Mouse (Mus musculus): ENCODE measurements at regions not wholly inside any gene's neighbourhood (a gene's known extent, or its start where the extent isn't known, plus 50 kb on each side); places are given as distances from the start of the nearest gene placed in this dataset.

GRCm38 (mm10) chr6:148615931-148616330 is 171.7 kb upstream of the Tmtc1 start:
- H3K27ac ChIP-seq (ENCODE audit: insufficient read depth, low read depth, low read length), result no peak overlapping the region
- H3K4me3 ChIP-seq (ENCODE audit: insufficient read depth, low read depth, low read length), result no peak overlapping the region
- 38% methylated on average over 4 of the region's 4 CpGs for WGBS
- no peaks in the 10 kb centered on the region for H3K36me3 ChIP-seq (ENCODE audit: control insufficient read depth, insufficient read depth, low read length)
- DNase-seq, result no peak
- no peaks in the 10 kb centered on the region for H3K4me1 ChIP-seq (ENCODE audit: control insufficient read depth, insufficient read depth, low read length)
- no peaks in the 10 kb centered on the region for H3K27me3 ChIP-seq (replicated peaks; ENCODE audit: control insufficient read depth, insufficient read depth, low read length)
- TF ChIP-seq POLR2A (IDR thresholded peaks at IDR 0.05; ENCODE audit: low read depth, low read length) (no peak), CTCF (conservative IDR thresholded peaks at IDR 0.05; ENCODE audit: insufficient read depth, insufficient read length, low read depth, low read length) (no peak)

GRCm38 (mm10) chr6:148615442-148615841 is 171.3 kb upstream of the Tmtc1 start:
- TF ChIP-seq POLR2A (IDR thresholded peaks at IDR 0.05; ENCODE audit: low read depth, low read length) (no peak), CTCF (conservative IDR thresholded peaks at IDR 0.05; ENCODE audit: insufficient read depth, insufficient read length, low read depth, low read length) (no peak)
- H3K4me3 ChIP-seq (ENCODE audit: insufficient read depth, low read depth, low read length), result no peak overlapping the region
- H3K27me3 ChIP-seq (replicated peaks; ENCODE audit: control insufficient read depth, insufficient read depth, low read length), result no peaks in the 10 kb centered on the region
- 39% methylated on average over 3 of the region's 3 CpGs for WGBS
- H3K4me1 ChIP-seq (ENCODE audit: control insufficient read depth, insufficient read depth, low read length), result no peaks in the 10 kb centered on the region
- DNase-seq, result no peak
- H3K27ac ChIP-seq (ENCODE audit: insufficient read depth, low read depth, low read length), result no peak overlapping the region
- no peaks in the 10 kb centered on the region for H3K36me3 ChIP-seq (ENCODE audit: control insufficient read depth, insufficient read depth, low read length)

- H3K36me3 ChIP-seq (ENCODE audit: control insufficient read depth, insufficient read depth, low read length), result no peaks in the 10 kb centered on the region
- no peak for TF ChIP-seq POLR2A (IDR thresholded peaks at IDR 0.05; ENCODE audit: low read depth, low read length)
- no peak for TF ChIP-seq CTCF (conservative IDR thresholded peaks at IDR 0.05; ENCODE audit: insufficient read depth, insufficient read length, low read depth, low read length)
- H3K4me1 ChIP-seq (ENCODE audit: control insufficient read depth, insufficient read depth, low read length), result no peaks in the 10 kb centered on the region
- no peak for DNase-seq
- no peak overlapping the region for H3K4me3 ChIP-seq (ENCODE audit: insufficient read depth, low read depth, low read length)
- H3K27ac ChIP-seq (ENCODE audit: insufficient read depth, low read depth, low read length), result no peak overlapping the region
- no peaks in the 10 kb centered on the region for H3K27me3 ChIP-seq (replicated peaks; ENCODE audit: control insufficient read depth, insufficient read depth, low read length)
- 85% methylated on average over 5 of the region's 5 CpGs for WGBS
Observed at GRCm38 (mm10) chr6:148608881-148609280, 164.7 kb upstream of the Tmtc1 start.

DNA sequence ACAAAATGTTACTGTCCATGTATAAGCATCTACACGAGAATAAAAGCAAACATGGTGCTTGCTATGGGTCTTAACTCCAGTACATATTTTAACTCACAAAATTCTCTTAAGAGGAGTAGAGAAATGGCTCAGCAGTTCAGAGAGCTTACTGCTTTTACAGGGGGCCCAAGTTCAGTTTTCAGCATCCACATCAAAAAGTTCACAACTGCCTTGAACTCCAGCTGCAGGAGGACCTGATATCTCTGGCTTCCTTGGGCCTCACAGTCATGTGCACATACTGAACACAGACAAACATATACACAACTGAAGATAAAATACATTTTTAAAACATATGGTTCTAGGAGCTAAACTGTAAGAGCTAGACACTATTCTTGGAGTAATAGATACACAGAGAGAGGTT is 161.0 kb upstream of the Tmtc1 start:
- TF ChIP-seq CTCF (conservative IDR thresholded peaks at IDR 0.05; ENCODE audit: insufficient read depth, insufficient read length, low read depth, low read length) (no peak), POLR2A (IDR thresholded peaks at IDR 0.05; ENCODE audit: low read depth, low read length) (no peak)
- H3K27ac ChIP-seq (ENCODE audit: insufficient read depth, low read depth, low read length), result no peak overlapping the region
- H3K4me1 ChIP-seq (ENCODE audit: control insufficient read depth, insufficient read depth, low read length), result no peaks in the 10 kb centered on the region
- 87% methylated on average over 1 of the region's 1 CpGs for WGBS
- H3K27me3 ChIP-seq (replicated peaks; ENCODE audit: control insufficient read depth, insufficient read depth, low read length), result no peaks in the 10 kb centered on the region
- no peak overlapping the region for H3K4me3 ChIP-seq (ENCODE audit: insufficient read depth, low read depth, low read length)
- H3K36me3 ChIP-seq (ENCODE audit: control insufficient read depth, insufficient read depth, low read length), result no peaks in the 10 kb centered on the region
- no peak for DNase-seq

DNA sequence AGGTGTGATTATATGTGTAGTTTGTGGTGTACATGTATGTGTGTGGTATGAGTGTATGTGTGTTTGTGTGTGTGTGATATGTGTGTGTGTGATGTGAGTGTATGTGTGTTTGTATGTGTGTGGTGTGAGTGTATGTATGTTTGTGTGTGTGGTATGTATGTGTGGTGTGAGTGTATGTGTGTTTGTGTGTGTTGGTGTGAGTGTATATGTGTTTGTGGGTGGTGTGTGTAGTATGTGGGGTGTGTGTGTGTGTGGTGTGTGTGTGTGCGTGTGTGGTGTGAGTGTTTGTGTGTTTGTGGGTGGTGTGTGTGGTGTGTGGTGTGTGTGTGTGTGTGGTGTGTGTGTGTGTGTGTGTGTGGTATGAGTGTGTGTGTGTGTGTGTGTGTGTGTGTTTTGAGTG is 160.6 kb upstream of the Tmtc1 start:
- DNase-seq, result no peak
- Histone ChIP-seq H3K4me3 (ENCODE audit: insufficient read depth, low read depth, low read length) (no peak overlapping the region), H3K27ac (ENCODE audit: insufficient read depth, low read depth, low read length) (no peak overlapping the region), H3K4me1 (ENCODE audit: control insufficient read depth, insufficient read depth, low read length) (no peaks in the 10 kb centered on the region), H3K36me3 (ENCODE audit: control insufficient read depth, insufficient read depth, low read length) (no peaks in the 10 kb centered on the region), H3K27me3 (replicated peaks; ENCODE audit: control insufficient read depth, insufficient read depth, low read length) (no peaks in the 10 kb centered on the region)
- WGBS, result 0% methylated on average over 1 of the region's 1 CpGs
- TF ChIP-seq POLR2A (IDR thresholded peaks at IDR 0.05; ENCODE audit: low read depth, low read length) (no peak), CTCF (conservative IDR thresholded peaks at IDR 0.05; ENCODE audit: insufficient read depth, insufficient read length, low read depth, low read length) (no peak)

- DNase-seq, result no peak
- 85% methylated on average over 2 of the region's 2 CpGs for WGBS
- H3K36me3 ChIP-seq (ENCODE audit: control insufficient read depth, insufficient read depth, low read length), result no peaks in the 10 kb centered on the region
- H3K27ac ChIP-seq (ENCODE audit: insufficient read depth, low read depth, low read length), result no peak overlapping the region
- TF ChIP-seq POLR2A (IDR thresholded peaks at IDR 0.05; ENCODE audit: low read depth, low read length) (no peak), CTCF (conservative IDR thresholded peaks at IDR 0.05; ENCODE audit: insufficient read depth, insufficient read length, low read depth, low read length) (no peak)
- H3K4me1 ChIP-seq (ENCODE audit: control insufficient read depth, insufficient read depth, low read length), result no peaks in the 10 kb centered on the region
- H3K4me3 ChIP-seq (ENCODE audit: insufficient read depth, low read depth, low read length), result no peak overlapping the region
- H3K27me3 ChIP-seq (replicated peaks; ENCODE audit: control insufficient read depth, insufficient read depth, low read length), result no peaks in the 10 kb centered on the region
Observed at GRCm38 (mm10) chr6:148603878-148604277, 159.7 kb upstream of the Tmtc1 start.

DNA sequence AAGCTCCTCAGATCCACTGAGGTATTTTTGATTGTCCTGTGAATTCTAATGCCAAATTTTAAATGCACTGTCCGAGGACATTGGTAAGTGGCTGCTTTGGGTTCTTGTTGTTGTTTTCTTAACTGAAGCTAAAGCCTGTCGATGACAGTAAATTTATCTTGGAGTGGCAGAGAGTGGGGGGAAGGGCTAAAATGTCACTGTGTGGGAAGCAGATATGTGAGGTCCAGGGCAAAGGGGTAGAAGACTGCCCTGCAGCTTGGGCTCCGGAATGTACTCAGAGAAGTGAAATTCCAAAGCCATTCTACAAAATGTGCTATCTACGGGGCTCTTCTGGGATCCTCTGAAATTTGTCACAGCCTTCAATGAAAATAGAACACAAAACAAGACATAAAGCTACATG is 159.3 kb upstream of the Tmtc1 start:
- no peak overlapping the region for H3K27ac ChIP-seq (ENCODE audit: insufficient read depth, low read depth, low read length)
- 44% methylated on average over 4 of the region's 4 CpGs for WGBS
- H3K36me3 ChIP-seq (ENCODE audit: control insufficient read depth, insufficient read depth, low read length), result no peaks in the 10 kb centered on the region
- no peaks in the 10 kb centered on the region for H3K4me1 ChIP-seq (ENCODE audit: control insufficient read depth, insufficient read depth, low read length)
- no peaks in the 10 kb centered on the region for H3K27me3 ChIP-seq (replicated peaks; ENCODE audit: control insufficient read depth, insufficient read depth, low read length)
- no peak for DNase-seq
- H3K4me3 ChIP-seq (ENCODE audit: insufficient read depth, low read depth, low read length), result no peak overlapping the region
- TF ChIP-seq CTCF (conservative IDR thresholded peaks at IDR 0.05; ENCODE audit: insufficient read depth, insufficient read length, low read depth, low read length), result no peak
- no peak for TF ChIP-seq POLR2A (IDR thresholded peaks at IDR 0.05; ENCODE audit: low read depth, low read length)

DNA sequence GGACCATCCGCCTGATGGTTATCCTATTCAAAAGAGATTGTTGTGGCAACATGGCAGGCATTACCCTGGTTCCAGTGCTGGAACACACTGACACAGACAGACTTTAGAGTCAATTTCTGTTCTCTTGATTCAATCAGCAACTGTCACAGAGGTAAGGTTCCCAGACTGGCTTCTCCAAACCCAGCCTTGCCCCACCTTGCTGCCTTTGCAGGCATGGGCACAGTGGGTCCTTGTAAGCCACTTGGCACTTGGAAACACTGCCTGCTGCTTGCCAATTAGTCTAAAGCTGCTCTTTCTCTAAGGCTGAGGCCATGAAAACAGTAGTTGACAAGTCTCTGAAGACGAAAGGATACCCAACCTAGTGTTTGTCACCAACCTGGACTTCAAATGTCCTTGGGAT is 158.7 kb upstream of the Tmtc1 start:
- no peak for DNase-seq
- H3K4me3 ChIP-seq (ENCODE audit: insufficient read depth, low read depth, low read length), result no peak overlapping the region
- no peak overlapping the region for H3K27ac ChIP-seq (ENCODE audit: insufficient read depth, low read depth, low read length)
- WGBS, result 87% methylated on average over 2 of the region's 2 CpGs
- no peaks in the 10 kb centered on the region for H3K36me3 ChIP-seq (ENCODE audit: control insufficient read depth, insufficient read depth, low read length)
- no peaks in the 10 kb centered on the region for H3K27me3 ChIP-seq (replicated peaks; ENCODE audit: control insufficient read depth, insufficient read depth, low read length)
- H3K4me1 ChIP-seq (ENCODE audit: control insufficient read depth, insufficient read depth, low read length), result no peaks in the 10 kb centered on the region
- no peak for TF ChIP-seq POLR2A (IDR thresholded peaks at IDR 0.05; ENCODE audit: low read depth, low read length)
- no peak for TF ChIP-seq CTCF (conservative IDR thresholded peaks at IDR 0.05; ENCODE audit: insufficient read depth, insufficient read length, low read depth, low read length)
